Comparison of ENCODE assay signal across 17 mouse cellular contexts in genomic region chr7:70276078-70276477, GRCm38 (mm10).
"Had no signal": no experiment of that assay in that cellular context is flagged by ENCODE, and none has a peak within 500 bp of the region (broad histone marks: within the 10 kb centered on the region; RNA-seq: fewer than 3 reads in every experiment).

No protein-coding gene starts in this region.

- H3K4me3 ChIP-seq: lung, embryonic 15.5 days; megakaryocyte, embryonic 14.5 days; midbrain, embryonic 13.5 days; midbrain, embryonic 15.5 days; neural tube, embryonic 12.5 days; stomach, embryonic 15.5 days had no signal

- H3K27ac ChIP-seq: lung, embryonic 15.5 days; macrophage; midbrain, embryonic 13.5 days; midbrain, embryonic 15.5 days; neural tube, embryonic 12.5 days; stomach, embryonic 15.5 days; stomach, postnatal 0 days had no signal

- DNase-seq: lung, adult 2 months; lung, postnatal 14 days; lung, postnatal 36 days; right cerebral cortex, postnatal 14 days; thymus, adult 2 months; thymus, postnatal 25 days; thymus, postnatal 4 days had no signal

- H3K9me3 ChIP-seq: lung, embryonic 15.5 days; midbrain, embryonic 13.5 days; midbrain, embryonic 15.5 days; neural tube, embryonic 12.5 days; stomach, embryonic 15.5 days had no signal

- H3K4me1 ChIP-seq: megakaryocyte, embryonic 14.5 days had no signal

- H3K4me2 ChIP-seq: lung, embryonic 15.5 days; midbrain, embryonic 11.5 days; midbrain, embryonic 13.5 days; midbrain, embryonic 15.5 days; neural tube, embryonic 12.5 days; stomach, embryonic 15.5 days had no signal

- H3K36me3 ChIP-seq: lung, embryonic 15.5 days; midbrain, embryonic 13.5 days; midbrain, embryonic 15.5 days; neural tube, embryonic 12.5 days; stomach, embryonic 15.5 days had no signal

- H3K9ac ChIP-seq: lung, embryonic 15.5 days; midbrain, embryonic 13.5 days; midbrain, embryonic 15.5 days; neural tube, embryonic 12.5 days; stomach, embryonic 15.5 days had no signal

- ATAC-seq: lung, postnatal 0 days; midbrain, embryonic 13.5 days; midbrain, embryonic 15.5 days had no signal
